Mouse (Mus musculus): Measurements from ENCODE around the gene Mamdc2.

GRCm38 (mm10) chr19:23309979-23310378, 138.3 kb downstream of the Mamdc2 start:
- TF ChIP-seq CTCF (IDR thresholded peaks at IDR 0.05; ENCODE audit: low read depth, low read length) = no peak
- no peak for TF ChIP-seq POLR2A (IDR thresholded peaks at IDR 0.05; ENCODE audit: borderline replicate concordance, low read depth, low read length)
